In the genomic region with DNA sequence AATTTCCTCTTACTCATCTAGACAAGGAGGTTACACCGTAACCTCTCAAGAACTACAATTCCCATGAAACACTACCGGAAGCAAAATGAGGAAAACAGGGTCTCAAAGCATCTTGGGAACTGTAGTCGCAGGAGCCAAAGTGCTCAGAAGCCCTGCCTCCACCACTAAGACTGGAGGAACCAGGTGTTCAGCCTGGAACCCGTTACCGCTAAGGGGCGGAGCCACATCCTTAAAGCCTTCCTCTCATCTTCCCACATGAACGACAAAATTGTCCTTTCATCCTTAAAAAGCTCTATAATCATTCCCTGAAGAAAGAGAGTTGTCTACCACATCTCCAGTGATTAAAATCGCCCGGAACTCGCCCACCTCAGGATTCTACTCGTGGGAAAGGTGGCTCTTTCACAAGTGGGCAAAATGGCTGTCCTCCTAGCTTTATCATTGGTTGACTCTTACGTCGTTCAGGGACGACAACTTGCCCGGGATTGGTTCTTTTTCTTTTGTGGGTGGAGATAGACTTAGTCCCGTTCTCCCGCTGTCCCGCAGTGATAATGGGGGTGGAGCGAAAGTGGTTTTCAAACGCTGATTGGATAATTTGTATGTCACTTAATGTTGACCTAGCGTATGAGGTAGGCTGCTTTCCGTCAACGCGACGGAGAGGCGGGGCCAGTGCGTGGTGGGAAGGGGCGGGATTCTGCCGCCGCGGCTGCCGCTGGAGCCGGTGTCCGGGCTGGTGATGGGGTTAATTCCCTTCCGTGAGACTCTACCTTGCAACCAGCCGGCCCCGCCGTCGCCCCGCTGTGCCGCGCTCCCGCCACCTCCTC, we compare ENCODE assay signal across 8 mouse cellular contexts. TPM values are rescaled to one million over a fixed set of nuclear protein-coding genes. Genes with fewer than 3 reads are reported as not detected.
DNase-seq lines count a peak whose midpoint lies in the region; ATAC-seq lines count a peak whose summit lies in the region.

Zranb3 (minus strand) TSS at position 407 of the 821 bp plus-strand sequence.
R3hdm1 (plus strand) TSS at position 661 of the 821 bp plus-strand sequence.

- DNase-seq in MEL-GATA-1-ER (ENCODE audit: extremely low read depth, low read depth) = peak; percentile 100
- DNase-seq in cerebellum, adult 8-10 months = peak; percentile 98
- DNase-seq in forelimb bud, embryonic 11.5 days (ENCODE audit: low read depth, low spot score) = peak; percentile 100
- peak; percentile 100 for DNase-seq in layer of hippocampus, adult 9-10 months (ENCODE audit: low spot score)
- peak; percentile 78 for DNase-seq in ovary, postnatal 10 days (ENCODE audit: low spot score)
- peak; percentile 96 to 99 for DNase-seq in thymus, postnatal 10 days (ENCODE audit: low spot score in 2 of 2)

- H3K4me1 ChIP-seq in lung, embryonic 16.5 days (replicated peaks; ENCODE audit: control insufficient read depth, insufficient read depth, low read length) = peaks cover 6% of the 10 kb centered on the region

- H3K4me3 ChIP-seq in lung, embryonic 16.5 days (ENCODE audit: low read length) = peak within 1 kb of the TSS; percentile 91

- H3K27me3 ChIP-seq in lung, embryonic 16.5 days (ENCODE audit: control insufficient read depth, insufficient read depth, low read depth, low read length) = no peaks in the 10 kb centered on the region

- ATAC-seq in hematopoietic stem cell, adult 5-6 weeks (replicated peaks in 1 of 2; ENCODE audit: insufficient read depth in 1 of 2, low FRiP score in 2 of 2, low TSS enrichment in 1 of 2, low read depth in 1 of 2, poor library complexity in 2 of 2, severe bottlenecking in 2 of 2) = peak; percentile 93 to 95
- peak; percentile 97 for ATAC-seq in lung, embryonic 16.5 days (ENCODE audit: low read depth)

- H3K36me3 ChIP-seq in lung, embryonic 16.5 days (ENCODE audit: control insufficient read depth, insufficient read depth, low read length) = no peaks in the 10 kb centered on the region

- H3K27ac ChIP-seq in lung, embryonic 16.5 days (ENCODE audit: low read length) = peak within 1 kb of the TSS; percentile 91

- peak within 1 kb of the TSS; percentile 88 for H3K4me2 ChIP-seq in lung, embryonic 16.5 days (ENCODE audit: low read depth, low read length)

- H3K9ac ChIP-seq in lung, embryonic 16.5 days (ENCODE audit: low read length) = peak within 1 kb of the TSS; percentile 88

- under 1% methylated on average over 43 of the region's 43 CpGs for whole genome bisulfite sequencing in lung, embryonic 16.5 days

- H3K9me3 ChIP-seq in lung, embryonic 16.5 days (ENCODE audit: control insufficient read depth, low read length) = no peaks in the 10 kb centered on the region

RNA-seq across cellular contexts. Expression of gene Zranb3, which starts in this region (rescaled TPM):
- 21.4 and 23.0 TPM in 2 replicates for total RNA-seq in hematopoietic stem cell, adult 5-6 weeks (2017)
- polyA plus RNA-seq in lung, embryonic 16.5 days (2015; fragmentation: Nextera tagmentation; extraction: Ambion mirVana) = 9.5 and 12.1 TPM in 2 replicates

RNA-seq across cellular contexts. Expression of gene R3hdm1, which starts in this region (rescaled TPM):
- 68.8 and 86.6 TPM in 2 replicates for total RNA-seq in hematopoietic stem cell, adult 5-6 weeks (2017)
- polyA plus RNA-seq in lung, embryonic 16.5 days (2015; fragmentation: Nextera tagmentation; extraction: Ambion mirVana) = 53.1 and 57.1 TPM in 2 replicates

Comparison
In these comparisons a context has a peak if more than half of its experiments do, and no peak if none do; other contexts are left out.
1. Peak in every context shown above with its lines: DNase-seq, ATAC-seq, H3K4me3 ChIP-seq and H3K27ac ChIP-seq.